Mouse (Mus musculus) heart, postnatal 0 days (tissue): Measurements from ENCODE around the gene Pou6f1. TPM values are rescaled to one million over a fixed set of nuclear protein-coding genes. Genes with fewer than 3 reads are reported as not detected.

ENCODE experiments used
- ATAC-seq: fragments of 200-750 bp; cut with Nextera tagmentation; 2 replicates; pipeline ENCODE4 v1.8.0; 2017; ENCODE audit warnings: low read depth, moderate number of reproducible peaks, moderate library complexity; ENCODE audit not compliant: insufficient read depth
- DNase-seq: peaks from one replicate; pipeline ENCODE4 v3.0.0-alpha.2; 2016; ENCODE audit warnings: low spot score
- H3K27ac ChIP-seq: fragments of 300-500 bp; sonication (generic); 2 replicates; pipeline ENCODE4 v1.5.1; 2014; ENCODE audit warnings: low read depth, mild to moderate bottlenecking
- H3K27me3 ChIP-seq: fragments of 300-500 bp; sonication (generic); 2 replicates; pipeline ENCODE4 v1.6.1; 2014; ENCODE audit warnings: low read length, mixed read lengths; ENCODE audit not compliant: control insufficient read depth, insufficient read depth
- H3K36me3 ChIP-seq: fragments of 300-500 bp; sonication (generic); replicated peaks from 2 replicates; pipeline ENCODE4 v1.6.1; 2014; ENCODE audit warnings: low read length, mixed read lengths; ENCODE audit not compliant: control insufficient read depth, insufficient read depth
- H3K4me1 ChIP-seq: fragments of 300-500 bp; sonication (generic); 2 replicates; pipeline ENCODE4 v1.6.1; 2014; ENCODE audit warnings: antibody characterized with exemption; ENCODE audit not compliant: control insufficient read depth, insufficient read depth
- H3K4me2 ChIP-seq: fragments of 300-500 bp; sonication (generic); 2 replicates; pipeline ENCODE4 v1.6.1; 2014; ENCODE audit warnings: low read depth, mild to moderate bottlenecking, low read length, moderate library complexity
- H3K4me3 ChIP-seq: fragments of 300-500 bp; sonication (generic); 2 replicates; pipeline ENCODE4 v1.5.1; 2014; ENCODE audit warnings: low read depth, low read length
- H3K9ac ChIP-seq: fragments of 300-500 bp; sonication (generic); replicated peaks from 2 replicates; pipeline ENCODE4 v1.6.1; 2014; ENCODE audit warnings: low read depth, low read length, mixed read lengths
- H3K9me3 ChIP-seq: fragments of 300-500 bp; sonication (generic); replicated peaks from 2 replicates; pipeline ENCODE4 v1.6.1; 2016; ENCODE audit warnings: low read length; ENCODE audit not compliant: control insufficient read depth
- CTCF ChIP-seq: IDR thresholded peaks from 2 replicates; pipeline ENCODE4 v1.5.1; 2016; ENCODE audit warnings: antibody characterized with exemption, control low read depth, low read depth
- EP300 ChIP-seq: IDR thresholded peaks from 2 replicates; pipeline ENCODE4 v1.6.1; 2016; ENCODE audit warnings: antibody characterized with exemption, low read depth
- WGBS: fragments of 180-500 bp; shearing (Covaris S2); extraction: QIAGEN DNeasy Blood & Tissue Kit; methylation state at CpG from one replicate; pipeline ENCODE4 v1.1.7; 2014; 5-methylcytosine and 5-hydroxymethylcytosine counted together
- polyA plus RNA-seq: library from polyadenylated mRNA; unstranded; fragments of >200 nt; fragmentation: Nextera tagmentation; extraction: Ambion mirVana; gene quantifications from 2 replicates; pipeline ENCODE4 v1.2.1, GENCODE M21; 2015
- total RNA-seq: library from RNA; depleted of rRNA; stranded (reverse); fragments of >200 nt; gene quantifications from 2 replicates; pipeline ENCODE4 v1.2.3, GENCODE M21; 2014; ENCODE audit warnings: low replicate concordance

Gene Pou6f1
- total and polyA plus RNA-seq, 2 experiments from 2014 or later, result 5.2 to 6.0 TPM

DNA sequence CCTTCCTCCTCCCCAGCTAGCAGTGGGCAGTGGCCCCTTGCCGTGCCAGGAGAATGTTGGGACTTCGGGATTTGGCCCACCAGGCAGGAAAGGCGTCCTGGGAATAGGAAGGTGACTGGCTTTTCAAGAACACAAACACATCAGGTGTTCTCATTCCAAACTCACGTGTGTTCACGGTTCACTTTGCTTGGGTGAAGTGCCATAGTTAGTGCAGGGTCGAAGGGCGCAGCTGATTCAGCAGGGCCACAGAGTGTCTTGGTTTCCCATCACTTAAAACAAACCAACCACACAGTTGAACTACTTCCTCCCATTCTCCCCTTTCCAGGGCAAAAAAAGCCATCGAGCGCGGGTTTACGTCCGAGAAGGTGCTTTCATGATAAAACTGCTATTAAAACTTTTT is 24.4 kb downstream of the Pou6f1 start:
- H3K4me3 ChIP-seq, result no peak overlapping the region
- peaks cover 19% of the 10 kb centered on the region for H3K36me3 ChIP-seq
- no peak overlapping the region for H3K4me2 ChIP-seq
- no peak overlapping the region for H3K27ac ChIP-seq
- H3K9ac ChIP-seq, result no peak overlapping the region
- DNase-seq (no peak), ATAC-seq (no peak)
- 0 out of 2 replicates have a peak, but pooled peaks cover 5% of the 10 kb centered on the region for H3K4me1 ChIP-seq
- no peaks in the 10 kb centered on the region for H3K9me3 ChIP-seq
- 85% methylated on average over 12 of the region's 12 CpGs for WGBS
- TF ChIP-seq CTCF, result no peak
- no peak for TF ChIP-seq EP300
- H3K27me3 ChIP-seq, result no peaks in the 10 kb centered on the region

DNA sequence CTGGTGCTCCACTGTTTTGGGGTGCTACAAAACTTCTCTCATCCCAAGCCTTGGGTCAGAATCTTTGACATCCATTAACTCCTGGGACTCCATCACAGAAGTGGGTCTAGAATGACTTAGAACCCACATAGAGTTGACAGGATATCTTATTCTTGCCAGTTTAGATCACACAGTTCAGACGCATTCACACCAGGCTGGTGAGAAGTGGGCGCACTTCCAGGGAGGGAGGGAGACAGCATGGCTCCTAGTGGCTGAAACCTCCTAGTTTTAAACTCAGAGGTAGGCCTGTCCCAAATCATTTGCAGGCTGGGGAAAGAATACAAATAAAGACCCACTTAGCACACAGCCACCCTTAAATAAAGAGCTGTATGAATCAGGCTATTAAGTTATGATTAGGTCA is 25.4 kb downstream of the Pou6f1 start:
- ATAC-seq (peak; percentile 20; the same call in 1 of the 2 replicates), DNase-seq (no peak)
- 60% methylated on average over 2 of the region's 2 CpGs for WGBS
- no peak for TF ChIP-seq EP300
- TF ChIP-seq CTCF, result no peak
- H3K4me3 ChIP-seq, result no peak overlapping the region
- no peak overlapping the region for H3K9ac ChIP-seq
- no peaks in the 10 kb centered on the region for H3K27me3 ChIP-seq
- peak overlapping the region; percentile 61 for H3K27ac ChIP-seq
- H3K9me3 ChIP-seq, result no peaks in the 10 kb centered on the region
- H3K4me2 ChIP-seq, result no peak overlapping the region; the same call in 1 of the 2 replicates
- 0 out of 2 replicates have a peak, but pooled peaks cover 5% of the 10 kb centered on the region for H3K4me1 ChIP-seq
- peaks cover 11% of the 10 kb centered on the region; the same call in 1 of the 2 replicates for H3K36me3 ChIP-seq

DNA sequence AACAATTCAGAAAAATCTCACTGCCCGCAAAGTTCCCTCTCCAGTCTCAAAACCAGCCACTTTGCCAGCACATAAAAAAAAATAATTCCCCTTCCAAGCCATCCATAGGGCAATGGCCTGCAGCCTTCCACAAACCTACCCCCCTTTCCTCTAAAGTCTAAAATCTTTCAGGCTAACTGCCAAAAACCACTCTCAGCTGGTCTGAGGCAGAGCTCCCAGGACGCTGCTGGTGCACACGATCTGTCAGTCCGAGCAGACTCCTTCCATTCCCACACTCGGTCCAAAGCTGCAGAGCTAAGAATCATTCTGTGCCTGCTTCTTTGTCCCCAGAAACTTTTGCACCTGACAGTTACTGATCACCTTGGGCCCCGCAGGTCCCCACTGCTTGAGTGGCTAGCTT is 25.8 kb downstream of the Pou6f1 start:
- H3K4me2 ChIP-seq, result no peak overlapping the region; the same call in 1 of the 2 replicates
- DNase-seq (peak; percentile 41), ATAC-seq (peak; percentile 81)
- H3K9ac ChIP-seq, result no peak overlapping the region
- no peaks in the 10 kb centered on the region for H3K27me3 ChIP-seq
- no peak overlapping the region for H3K4me3 ChIP-seq
- WGBS, result 28% methylated on average over 6 of the region's 6 CpGs
- peaks cover 11% of the 10 kb centered on the region; the same call in 1 of the 2 replicates for H3K36me3 ChIP-seq
- H3K27ac ChIP-seq, result peak overlapping the region; percentile 61
- H3K9me3 ChIP-seq, result no peaks in the 10 kb centered on the region
- no peak for TF ChIP-seq CTCF
- no peak for TF ChIP-seq EP300
- 0 out of 2 replicates have a peak, but pooled peaks cover 5% of the 10 kb centered on the region for H3K4me1 ChIP-seq

DNA sequence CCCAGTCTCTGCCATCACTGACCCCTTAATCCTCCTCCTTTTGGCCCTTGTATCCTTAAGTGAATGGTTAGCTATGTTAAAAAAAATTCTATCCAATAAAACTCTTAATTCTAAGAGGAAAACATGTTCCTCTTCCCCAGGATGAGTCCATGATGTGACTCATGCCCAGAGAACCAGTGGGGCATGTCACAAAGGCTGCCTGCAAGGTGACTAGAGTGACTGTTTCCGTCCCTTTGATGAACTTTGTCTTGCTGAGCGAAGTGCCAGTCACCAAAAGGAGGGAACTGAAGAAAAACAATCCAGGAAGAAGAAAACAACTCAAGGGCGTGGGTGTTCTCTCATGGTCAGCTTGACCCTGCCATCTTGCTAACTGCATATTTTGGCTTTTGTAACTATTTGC is 30.5 kb downstream of the Pou6f1 start:
- 0 out of 2 replicates have a peak, but pooled peaks cover 2% of the 10 kb centered on the region for H3K4me1 ChIP-seq
- no peak for ATAC-seq
- 75% methylated on average over 3 of the region's 3 CpGs for WGBS
- H3K9me3 ChIP-seq, result no peaks in the 10 kb centered on the region
- no peaks in the 10 kb centered on the region for H3K27me3 ChIP-seq
- DNase-seq, result no peak
- no peak overlapping the region for H3K4me3 ChIP-seq
- TF ChIP-seq EP300 (no peak), CTCF (no peak)
- H3K27ac ChIP-seq, result no peak overlapping the region
- no peak overlapping the region for H3K4me2 ChIP-seq
- H3K36me3 ChIP-seq, result no peaks in the 10 kb centered on the region
- H3K9ac ChIP-seq, result no peak overlapping the region

DNA sequence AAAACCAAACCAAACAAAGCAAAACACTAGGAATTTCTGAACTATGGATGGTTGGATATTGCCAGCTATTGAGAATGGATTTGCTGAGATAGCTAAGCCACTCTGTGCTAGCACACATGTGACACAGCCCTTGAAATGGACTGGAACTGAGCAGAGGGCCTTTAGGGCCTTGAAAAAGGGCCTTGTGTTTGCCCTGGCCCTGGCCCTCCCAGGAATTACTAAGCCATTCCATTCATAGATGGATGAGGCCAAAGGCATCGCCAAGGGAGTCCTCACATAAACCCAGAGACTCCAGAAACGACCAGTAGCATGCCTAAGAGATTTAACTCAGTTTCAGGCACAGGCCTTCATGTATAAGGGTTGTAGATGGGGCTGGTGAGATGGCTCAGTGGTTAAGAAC is 33.3 kb downstream of the Pou6f1 start:
- no peak for ATAC-seq
- H3K4me3 ChIP-seq, result no peak overlapping the region
- no peaks in the 10 kb centered on the region for H3K9me3 ChIP-seq
- H3K36me3 ChIP-seq, result no peaks in the 10 kb centered on the region
- H3K27me3 ChIP-seq, result no peaks in the 10 kb centered on the region
- no peak for TF ChIP-seq EP300
- no peak for TF ChIP-seq CTCF
- H3K9ac ChIP-seq, result no peak overlapping the region
- no peak overlapping the region for H3K27ac ChIP-seq
- no peak for DNase-seq
- H3K4me1 ChIP-seq, result no peaks in the 10 kb centered on the region
- 67% methylated on average over 2 of the region's 2 CpGs for WGBS
- no peak overlapping the region for H3K4me2 ChIP-seq
